Mouse (Mus musculus) G1E (cell line): ENCODE measurements around the gene Dscaml1. TPM values are rescaled to one million over a fixed set of nuclear protein-coding genes. Genes with fewer than 3 reads are reported as not detected.

Source experiments
- ATAC-seq: 2 replicates; pipeline ENCODE4 v1.8.0; 2016; ENCODE audit warnings: mild to moderate bottlenecking; ENCODE audit not compliant: insufficient number of reproducible peaks, poor library complexity, low FRiP score, severe bottlenecking; ENCODE audit errors: extremely low read depth
- DNase-seq: peaks from one replicate; pipeline ENCODE4 v3.0.0; 2012; ENCODE audit warnings: low spot score
- H3K27me3 ChIP-seq: 2 replicates; pipeline ENCODE4 v1.6.1; 2012; ENCODE audit warnings: mild to moderate bottlenecking, low read length, inconsistent platforms; ENCODE audit not compliant: insufficient read depth
- H3K36me3 ChIP-seq: replicated peaks from 2 replicates; pipeline ENCODE3; 2012; ENCODE audit warnings: mild to moderate bottlenecking, inconsistent platforms
- H3K4me1 ChIP-seq: 2 replicates; pipeline ENCODE4 v1.6.1; 2012; ENCODE audit warnings: low read depth, low read length, inconsistent platforms, mixed read lengths; ENCODE audit not compliant: insufficient read depth
- H3K4me3 ChIP-seq: 2 replicates; pipeline ENCODE4 v1.5.1; 2012; ENCODE audit warnings: low read depth, mild to moderate bottlenecking, inconsistent platforms, low read length, moderate library complexity, mixed read lengths
- H3K9me3 ChIP-seq: replicated peaks from 2 replicates; pipeline ENCODE4 v1.6.1; 2012; ENCODE audit warnings: inconsistent platforms
- CTCF ChIP-seq: IDR thresholded peaks from 2 replicates; pipeline ENCODE4 v1.5.1; 2012; ENCODE audit warnings: low read depth, low read length, inconsistent platforms, mixed read lengths
- GATA1 ChIP-seq: IDR thresholded peaks from 2 replicates; pipeline ENCODE4 v1.6.1; 2012; ENCODE audit warnings: borderline replicate concordance, low read length, inconsistent platforms, mixed read lengths
- GATA2 ChIP-seq: IDR thresholded peaks from 2 replicates; pipeline ENCODE4 v1.6.1; 2012; ENCODE audit warnings: low read depth, low read length, inconsistent platforms, borderline replicate concordance
- POLR2AphosphoS5 ChIP-seq: IDR thresholded peaks from 2 replicates; pipeline ENCODE4 v1.6.1; 2012; ENCODE audit warnings: low read depth, low read length, inconsistent platforms; ENCODE audit not compliant: insufficient replicate concordance
- TAL1 ChIP-seq: conservative IDR thresholded peaks from 2 replicates; pipeline ENCODE4 v1.6.1; 2012; ENCODE audit warnings: low read depth, low read length, inconsistent platforms, mixed read lengths
- polyA plus RNA-seq: library from polyadenylated mRNA; stranded (reverse); fragments of >175 nt; gene quantifications from 2 replicates; pipeline ENCODE4 v1.2.3, GENCODE M21; 2012
- total RNA-seq, 2 experiments: library from RNA; stranded (forward) in 1 of 2; stranded (reverse) in 1 of 2; fragments of 200-1000 nt in 1 of 2; fragments of >200 nt in 1 of 2; fragmentation: Nextera tagmentation in 1 of 2; gene quantifications; 2 replicates each; pipeline ENCODE4 v1.2.3; 2014 to 2017

Gene Dscaml1
- total and polyA plus RNA-seq, 3 experiments, result 0.22 TPM; not detected in 2

DNA sequence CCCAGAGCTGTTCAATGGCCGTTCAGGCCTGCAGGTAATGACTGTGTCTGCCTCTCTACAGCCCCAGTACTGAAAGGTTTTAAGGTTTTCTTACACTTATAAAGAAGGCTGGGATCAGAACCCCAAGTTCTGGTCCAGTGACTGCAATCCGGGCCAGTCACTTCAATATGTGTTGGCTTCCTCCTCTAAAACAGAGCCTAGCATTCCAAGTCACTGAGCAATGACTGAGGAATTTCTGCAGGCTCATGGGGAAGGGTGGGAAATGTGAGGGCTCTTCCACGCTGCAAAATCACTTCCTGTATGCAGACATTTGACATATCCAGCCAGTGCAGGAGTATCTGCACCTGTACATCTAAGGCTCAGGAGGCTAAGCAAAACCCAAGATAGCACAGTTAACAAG lies 233.8 kb downstream of the Dscaml1 start:
- Histone ChIP-seq H3K4me1 (no peaks in the 10 kb centered on the region), H3K4me3 (no peak overlapping the region), H3K27me3 (no peaks in the 10 kb centered on the region), H3K36me3 (no peaks in the 10 kb centered on the region), H3K9me3 (no peaks in the 10 kb centered on the region)
- no peak for TF ChIP-seq POLR2AphosphoS5
- no peak for TF ChIP-seq TAL1
- no peak for TF ChIP-seq GATA1
- TF ChIP-seq CTCF, result no peak
- TF ChIP-seq GATA2, result no peak
- ATAC-seq (no peak), DNase-seq (no peak)

DNA sequence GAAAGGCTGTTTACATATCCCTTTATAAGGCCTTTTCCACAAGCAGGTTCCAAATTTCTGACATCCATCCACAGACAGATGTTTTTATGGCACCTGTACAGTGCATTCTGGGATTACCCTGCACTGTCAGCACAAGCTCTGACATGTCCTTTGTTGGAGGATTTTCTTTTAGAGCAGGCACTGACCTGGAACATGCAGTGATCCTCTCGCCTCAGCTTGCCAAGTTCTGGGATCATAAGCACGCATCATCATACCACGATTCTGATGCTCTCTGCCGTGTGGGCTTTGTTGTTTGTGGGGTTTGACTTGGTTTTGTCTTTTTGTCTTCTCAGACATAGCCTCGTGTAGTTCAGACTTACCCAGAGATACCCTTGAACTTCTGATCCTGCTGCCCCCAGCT lies 236.0 kb downstream of the Dscaml1 start:
- Histone ChIP-seq H3K27me3 (no peaks in the 10 kb centered on the region), H3K36me3 (no peaks in the 10 kb centered on the region), H3K9me3 (no peaks in the 10 kb centered on the region), H3K4me1 (no peaks in the 10 kb centered on the region), H3K4me3 (no peak overlapping the region)
- DNase-seq (no peak), ATAC-seq (no peak)
- no peak for TF ChIP-seq TAL1
- TF ChIP-seq GATA2, result no peak
- no peak for TF ChIP-seq CTCF
- no peak for TF ChIP-seq POLR2AphosphoS5
- TF ChIP-seq GATA1, result no peak

DNA sequence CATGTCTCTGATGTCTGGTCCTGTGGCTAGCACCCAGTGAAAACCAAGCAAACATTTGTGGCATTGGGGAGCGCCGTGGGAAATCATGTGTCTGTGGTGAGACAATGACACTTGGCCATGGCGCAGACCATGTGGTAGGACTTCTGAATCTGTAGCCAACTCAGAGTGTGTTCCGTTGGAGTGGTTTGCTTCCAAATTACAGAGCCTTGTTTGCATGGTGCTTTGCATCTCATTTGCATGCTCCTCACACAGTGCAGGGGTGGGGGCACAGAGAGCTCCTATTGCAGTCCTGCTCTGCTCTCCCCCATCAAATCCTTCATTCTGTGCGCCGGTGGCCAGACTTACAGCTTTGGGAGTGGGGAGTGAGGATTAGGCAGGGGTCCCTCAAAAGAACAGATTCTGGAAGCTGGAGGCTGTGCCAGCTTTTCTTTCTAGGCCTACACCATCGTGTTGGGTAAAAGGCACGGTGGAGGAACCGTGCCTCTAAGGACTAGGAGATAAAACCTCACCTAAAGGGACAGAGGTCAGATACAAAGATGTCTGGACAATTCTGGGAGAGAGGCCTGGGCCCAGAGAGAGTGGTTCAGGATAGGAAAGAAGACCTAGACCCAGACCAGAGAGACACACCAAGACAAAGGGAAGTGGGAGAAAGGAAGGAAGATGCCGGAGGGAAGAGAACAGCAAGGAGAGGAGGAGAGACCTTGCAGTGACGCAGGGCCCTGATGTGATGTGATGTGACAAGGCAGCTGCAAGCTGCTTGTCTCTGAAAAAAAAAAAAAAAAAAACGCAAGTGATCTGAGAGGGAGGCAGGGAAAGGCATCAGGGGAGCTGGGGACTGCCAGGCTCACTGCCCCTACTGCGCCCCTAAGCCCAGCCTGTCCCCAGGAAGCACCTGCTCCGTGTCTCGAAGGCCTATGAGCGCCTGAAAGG lies 237.2 kb downstream of the Dscaml1 start:
- Histone ChIP-seq H3K36me3 (no peaks in the 10 kb centered on the region), H3K4me3 (no peak overlapping the region), H3K27me3 (peaks cover 6% of the 10 kb centered on the region; the same call in 1 of the 2 replicates), H3K4me1 (no peaks in the 10 kb centered on the region), H3K9me3 (no peaks in the 10 kb centered on the region)
- no peak for TF ChIP-seq TAL1
- no peak for TF ChIP-seq GATA1
- TF ChIP-seq GATA2, result no peak
- TF ChIP-seq CTCF, result no peak
- no peak for TF ChIP-seq POLR2AphosphoS5
- ATAC-seq (no peak), DNase-seq (no peak)

DNA sequence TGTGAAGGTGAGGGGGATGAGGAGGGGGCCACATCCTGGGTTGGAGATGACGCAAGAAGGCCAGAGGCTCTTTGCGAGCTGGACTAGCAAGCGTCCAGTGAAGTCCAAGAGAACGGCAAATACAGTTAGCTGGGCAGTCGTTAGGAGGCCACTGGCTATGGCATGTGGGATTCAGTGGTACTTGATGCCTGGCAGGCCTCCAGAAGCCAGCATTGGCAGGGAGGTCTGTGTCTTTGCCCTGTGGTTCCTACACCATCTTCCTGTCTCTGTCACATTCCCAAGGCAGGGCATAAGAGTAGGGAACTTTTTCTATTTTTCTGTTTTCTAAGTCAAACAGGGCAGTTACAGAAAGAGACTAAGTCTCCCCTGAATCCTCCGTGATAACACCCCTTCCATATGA lies 237.9 kb downstream of the Dscaml1 start:
- Histone ChIP-seq H3K9me3 (no peaks in the 10 kb centered on the region), H3K4me3 (no peak overlapping the region), H3K36me3 (no peaks in the 10 kb centered on the region), H3K27me3 (peaks cover 9% of the 10 kb centered on the region; the same call in 1 of the 2 replicates), H3K4me1 (no peaks in the 10 kb centered on the region)
- ATAC-seq, result no peak
- no peak for TF ChIP-seq TAL1
- no peak for DNase-seq

DNA sequence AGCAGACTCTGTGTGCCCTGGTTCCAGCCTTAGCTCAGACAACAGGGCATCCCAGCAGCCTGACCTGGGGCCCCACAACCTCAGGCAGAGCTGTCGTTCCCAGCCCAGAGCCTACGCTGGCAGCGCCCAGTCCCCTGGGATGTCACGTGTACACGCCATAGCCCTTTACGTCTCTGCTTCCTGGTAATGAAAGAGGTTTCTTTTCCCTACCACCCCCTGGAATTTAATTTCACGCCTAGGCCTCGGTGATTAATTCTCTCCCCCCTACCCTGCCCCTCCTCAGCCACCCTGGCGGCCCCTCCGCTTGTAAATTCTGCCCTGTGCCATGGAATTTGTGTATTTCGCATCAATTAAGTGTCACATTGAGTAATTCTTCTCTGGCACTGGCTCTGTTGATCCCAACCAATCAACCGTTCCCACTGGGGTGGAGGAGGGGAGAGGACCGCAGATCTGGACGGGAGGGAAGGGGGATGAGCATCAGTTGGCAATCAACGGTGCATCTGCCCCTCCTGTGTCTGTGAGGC lies 238.5 kb downstream of the Dscaml1 start:
- Histone ChIP-seq H3K4me1 (no peaks in the 10 kb centered on the region), H3K36me3 (no peaks in the 10 kb centered on the region), H3K4me3 (no peak overlapping the region), H3K27me3 (peaks cover 10% of the 10 kb centered on the region; the same call in 1 of the 2 replicates), H3K9me3 (no peaks in the 10 kb centered on the region)
- DNase-seq, result no peak
- no peak for ATAC-seq
- TF ChIP-seq GATA2 (no peak), CTCF (no peak), TAL1 (no peak), POLR2AphosphoS5 (no peak), GATA1 (no peak)

DNA sequence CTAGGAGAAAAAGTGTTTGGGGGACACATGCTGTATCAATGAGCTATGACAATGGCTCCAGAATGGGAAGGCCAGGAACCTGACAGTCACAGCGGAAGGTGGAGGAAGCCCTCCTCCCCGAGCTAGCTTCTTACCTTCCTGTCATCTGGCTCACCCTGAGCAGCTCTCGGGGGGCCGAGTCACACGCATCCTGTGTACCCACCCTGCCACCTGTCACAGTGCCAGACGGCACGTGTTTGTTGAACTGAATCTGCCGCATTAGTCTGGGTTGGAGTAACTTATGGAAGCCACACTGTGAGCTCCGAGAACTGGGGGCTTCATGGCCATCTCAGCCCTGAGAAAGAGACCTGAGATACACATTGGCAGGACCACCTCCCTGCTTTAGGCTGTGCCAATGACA lies 249.5 kb downstream of the Dscaml1 start:
- Histone ChIP-seq H3K9me3 (no peaks in the 10 kb centered on the region), H3K4me3 (no peak overlapping the region), H3K4me1 (peaks cover 7% of the 10 kb centered on the region; the same call in 1 of the 2 replicates), H3K36me3 (no peaks in the 10 kb centered on the region), H3K27me3 (peaks cover 6% of the 10 kb centered on the region; the same call in 1 of the 2 replicates)
- no peak for DNase-seq
- ATAC-seq, result no peak
- no peak for TF ChIP-seq GATA2
- TF ChIP-seq POLR2AphosphoS5, result no peak
- no peak for TF ChIP-seq GATA1
- TF ChIP-seq CTCF, result no peak
- no peak for TF ChIP-seq TAL1
